Mouse (Mus musculus) heart, adult 11 months (tissue): Measurements from ENCODE around the gene Zfp423.
A peak's percentile ranks its signal among the peaks of the same experiment; 100 is the strongest.

Experiments
- DNase-seq: peaks from one replicate; pipeline ENCODE4 v3.0.0; 2022

Zfp423 gene

GRCm38 (mm10) chr8:87959320-87959920 lies at the start of gene Zfp423:
TSS of gene Zfp423 (minus strand) at chr8:87959595.
- peak; percentile 95 for DNase-seq

GRCm38 (mm10) chr8:88006811-88007210 lies 47.4 kb upstream of the Zfp423 start:
- no peak for DNase-seq

DNA sequence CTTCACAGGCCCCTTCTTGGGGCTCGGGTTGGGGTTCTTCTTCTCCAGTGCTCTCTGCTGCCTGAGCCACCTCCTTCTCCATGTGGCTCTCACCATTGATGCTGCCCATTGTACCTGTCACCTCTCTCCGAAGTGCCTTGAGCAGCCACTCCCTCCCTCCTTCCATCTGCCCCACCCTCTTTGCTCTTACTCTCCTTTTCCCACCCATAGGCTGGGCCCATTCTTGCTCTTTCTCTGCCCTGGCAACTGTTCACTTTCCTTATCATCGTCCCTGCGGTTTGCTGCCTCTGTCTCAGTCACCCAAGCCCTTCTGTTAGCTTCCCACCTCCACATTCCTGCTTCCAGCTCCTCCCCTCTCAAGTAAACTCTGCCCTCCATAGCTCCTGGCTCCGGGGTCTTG lies 25.4 kb upstream of the Zfp423 start:
- DNase-seq, result no peak

- DNase-seq, result no peak
Observed at GRCm38 (mm10) chr8:87984032-87984431, 24.6 kb upstream of the Zfp423 start.

- no peak for DNase-seq
Observed at GRCm38 (mm10) chr8:87982936-87983335, 23.5 kb upstream of the Zfp423 start.

DNA sequence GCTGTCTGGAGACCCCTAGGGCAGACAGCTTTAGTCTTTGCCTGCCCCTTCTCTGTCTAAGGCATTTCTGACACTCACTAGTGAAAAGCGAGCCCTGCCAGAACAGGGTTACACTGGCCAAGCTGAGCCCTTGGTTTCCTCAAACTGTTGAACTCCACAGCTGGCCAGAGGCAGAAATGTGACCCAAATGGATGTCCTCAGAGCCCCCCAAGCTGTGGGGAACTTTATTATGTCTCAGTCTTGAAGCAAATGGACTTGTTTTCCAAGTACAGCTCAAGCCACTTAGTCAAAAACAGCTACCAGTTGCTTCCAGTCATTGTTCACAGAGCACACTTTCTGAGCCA lies 16.0 kb upstream of the Zfp423 start:
- DNase-seq, result no peak

DNA sequence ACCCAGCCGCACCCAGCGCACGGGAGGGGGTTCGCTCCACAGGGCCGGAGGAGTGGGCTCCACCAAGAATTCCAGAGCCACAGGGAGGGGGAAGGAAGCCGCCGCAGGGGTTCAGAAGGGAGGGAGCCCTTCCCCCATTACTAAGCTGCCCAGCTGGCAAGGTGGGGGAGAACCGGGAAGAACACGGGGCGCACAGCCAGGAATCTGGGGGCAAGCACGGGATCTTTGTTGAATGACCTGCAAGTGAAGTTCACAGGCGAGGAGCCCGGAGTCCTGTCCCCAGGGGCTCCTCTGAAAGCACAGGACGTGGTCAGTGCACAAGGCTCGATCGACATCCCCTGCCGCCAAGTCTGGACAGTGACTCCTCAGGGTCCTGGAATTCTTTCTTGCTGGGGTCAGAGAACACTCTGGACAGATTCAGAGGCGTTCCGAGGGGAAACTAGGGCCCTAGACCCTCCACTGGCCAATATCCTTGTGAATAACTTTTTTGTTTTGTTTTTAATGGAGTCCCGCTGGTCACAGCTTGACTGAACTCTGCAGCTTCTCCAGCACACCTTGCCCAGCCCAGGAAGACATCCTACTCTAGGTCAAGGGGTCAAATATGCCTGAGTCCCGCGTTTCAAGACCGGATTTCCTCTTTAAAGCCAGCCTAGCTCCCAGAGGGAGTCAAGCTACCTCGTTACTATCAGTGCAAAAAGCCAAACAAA lies 15.5 kb upstream of the Zfp423 start:
- DNase-seq, result peak; percentile 97

GRCm38 (mm10) chr8:87974122-87974758 lies 14.8 kb upstream of the Zfp423 start:
- DNase-seq, result no peak

DNA sequence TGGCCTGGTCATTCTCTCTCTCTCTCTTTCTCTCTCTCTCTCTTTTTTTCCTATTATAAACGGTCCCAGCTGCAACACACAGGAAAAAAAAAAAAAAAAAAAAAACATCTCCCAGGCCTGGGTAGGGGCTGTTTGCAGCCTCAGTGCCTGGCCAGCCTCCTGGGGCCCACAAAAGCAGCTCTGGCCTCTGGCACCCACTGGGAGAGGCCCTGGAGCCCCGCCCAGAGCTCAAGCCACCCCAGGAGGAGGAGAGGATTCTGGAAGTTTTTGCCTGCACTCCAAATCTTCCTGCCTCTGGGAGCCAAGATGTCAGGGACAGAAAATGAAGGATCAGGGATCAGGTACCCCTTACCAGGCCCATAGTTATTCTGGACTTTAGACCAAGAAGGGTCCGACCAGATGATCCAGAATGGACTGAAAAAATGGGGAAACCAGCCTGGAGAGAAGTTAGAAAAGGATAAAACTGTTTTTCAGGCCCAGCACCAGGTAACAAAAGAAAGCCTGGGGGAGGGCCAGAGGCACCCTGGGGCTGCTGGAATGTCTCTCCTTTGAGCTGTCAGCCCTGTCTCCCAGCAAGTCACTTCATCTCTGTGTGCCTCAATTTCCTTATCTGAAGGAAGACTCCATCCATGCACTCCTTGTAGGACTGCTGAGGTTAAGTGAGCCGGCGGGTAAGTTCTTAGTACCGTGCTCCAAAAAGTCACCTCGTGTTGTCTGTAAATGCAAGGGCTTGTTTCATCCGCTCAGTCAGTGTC lies 8.6 kb upstream of the Zfp423 start:
- DNase-seq, result no peak

GRCm38 (mm10) chr8:87967057-87967820 lies 7.8 kb upstream of the Zfp423 start:
- no peak for DNase-seq

GRCm38 (mm10) chr8:87962514-87963225 lies 3.3 kb upstream of the Zfp423 start:
- DNase-seq, result no peak

DNA sequence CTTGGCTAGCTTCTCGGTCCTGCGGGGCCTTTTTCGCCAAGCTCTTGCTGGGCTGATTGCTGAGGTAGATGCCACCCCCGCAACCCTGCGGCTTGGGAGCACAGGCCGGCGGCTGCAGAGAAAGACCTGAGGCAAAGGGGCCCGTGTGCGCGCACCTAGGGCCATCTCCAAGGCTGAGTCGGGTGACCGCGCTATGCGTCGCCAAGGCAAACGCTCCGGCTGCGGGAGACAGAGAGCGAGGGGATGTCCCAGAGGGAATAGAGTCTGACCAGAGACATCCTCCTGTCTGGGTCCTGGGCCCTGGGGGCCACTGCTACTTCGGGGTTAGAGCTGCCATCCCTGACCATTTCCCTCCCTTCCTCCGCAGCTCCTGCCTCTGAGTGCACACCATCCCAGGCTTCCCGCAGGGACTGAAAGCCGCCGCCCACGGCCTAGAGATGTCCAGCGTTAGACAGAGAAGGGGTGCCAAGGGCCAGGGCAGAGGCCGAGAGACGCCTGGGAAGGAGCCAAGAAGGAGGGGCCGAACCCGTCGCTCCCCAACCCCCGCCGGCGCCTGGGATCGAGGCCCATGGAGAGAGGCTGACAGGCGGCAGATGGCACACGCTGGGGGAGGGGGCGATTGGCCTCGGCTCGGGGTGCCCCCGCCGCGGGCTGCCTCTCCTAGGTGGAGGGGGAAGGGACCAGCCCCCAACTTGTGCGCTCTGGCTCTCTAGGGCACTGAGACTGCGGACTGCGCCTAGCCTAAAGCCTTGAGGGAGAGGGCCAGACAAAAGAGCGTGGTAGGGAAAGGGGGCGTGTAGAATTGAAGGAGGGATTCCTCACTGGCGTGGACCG lies 2.5 kb upstream of the Zfp423 start:
- peak; percentile 97 for DNase-seq

GRCm38 (mm10) chr8:87961108-87961507 lies 1.7 kb upstream of the Zfp423 start:
- DNase-seq, result peak; percentile 94

DNA sequence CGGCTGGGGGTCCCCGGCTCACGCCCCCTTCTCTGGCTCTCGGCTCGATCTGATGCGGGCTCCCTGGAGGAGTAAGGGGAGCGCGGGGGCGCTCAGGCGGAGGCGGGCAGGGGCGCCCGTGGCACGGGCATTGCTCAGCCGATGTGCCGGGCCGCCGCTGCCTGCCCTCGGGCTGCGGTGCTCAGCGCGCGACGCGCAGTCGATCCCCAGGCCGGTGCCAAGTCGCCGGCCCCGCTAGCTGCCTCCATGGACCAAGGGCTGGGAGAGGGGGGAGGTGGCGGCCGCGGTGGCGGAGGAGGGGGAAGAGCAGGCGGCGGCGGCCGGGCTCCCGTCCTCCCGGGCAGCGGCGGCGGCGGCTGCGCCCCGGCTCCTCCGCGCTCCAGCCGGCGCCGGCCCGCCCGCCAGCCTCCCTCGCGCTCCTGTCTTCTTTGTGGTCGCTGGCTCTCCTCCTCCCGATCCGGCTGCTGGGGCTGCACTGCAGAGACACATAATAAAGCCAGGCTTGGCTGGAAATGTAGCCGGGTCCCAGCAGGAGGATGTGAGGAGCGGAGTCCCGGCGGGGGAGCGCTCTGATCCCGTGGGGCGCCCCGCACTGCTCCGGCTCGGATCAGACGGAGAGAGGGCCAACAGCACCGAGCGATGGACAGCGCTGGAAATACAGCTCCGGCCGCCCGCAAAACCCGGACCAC lies 810 bp upstream of the Zfp423 start:
- DNase-seq, result peak; percentile 98

- DNase-seq, result peak; percentile 98
Observed at GRCm38 (mm10) chr8:87958451-87959319, 710 bp downstream of the Zfp423 start.

DNA sequence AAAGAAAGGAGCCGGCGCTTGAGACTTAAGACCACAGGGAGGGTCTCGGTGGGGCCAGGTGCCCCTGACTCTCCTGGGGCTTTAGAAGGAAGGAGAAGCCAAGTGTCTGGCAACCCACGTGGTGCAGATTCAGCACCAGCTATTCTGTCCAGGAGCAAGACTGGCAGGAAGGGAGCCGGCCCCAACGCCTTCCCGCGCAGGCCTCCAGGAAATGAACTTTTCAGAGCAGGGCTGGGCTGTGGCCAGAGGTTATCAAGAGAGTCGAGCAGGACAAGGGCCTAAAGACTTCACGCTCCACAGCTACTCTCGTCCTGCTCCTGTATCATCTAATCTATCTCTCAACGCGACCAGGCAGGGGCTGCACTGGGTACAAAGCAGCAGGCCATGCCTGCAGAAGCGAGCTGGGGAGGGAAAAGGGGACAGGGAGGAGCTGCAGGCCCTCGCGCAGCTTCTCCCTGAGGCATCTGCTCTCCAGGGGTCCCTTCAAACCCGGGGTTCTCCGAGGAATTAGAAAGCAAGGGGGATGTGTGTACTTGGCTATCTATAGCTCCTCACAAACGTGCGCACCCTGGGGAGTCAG lies 1.4 kb downstream of the Zfp423 start:
- peak; percentile 98 for DNase-seq

DNA sequence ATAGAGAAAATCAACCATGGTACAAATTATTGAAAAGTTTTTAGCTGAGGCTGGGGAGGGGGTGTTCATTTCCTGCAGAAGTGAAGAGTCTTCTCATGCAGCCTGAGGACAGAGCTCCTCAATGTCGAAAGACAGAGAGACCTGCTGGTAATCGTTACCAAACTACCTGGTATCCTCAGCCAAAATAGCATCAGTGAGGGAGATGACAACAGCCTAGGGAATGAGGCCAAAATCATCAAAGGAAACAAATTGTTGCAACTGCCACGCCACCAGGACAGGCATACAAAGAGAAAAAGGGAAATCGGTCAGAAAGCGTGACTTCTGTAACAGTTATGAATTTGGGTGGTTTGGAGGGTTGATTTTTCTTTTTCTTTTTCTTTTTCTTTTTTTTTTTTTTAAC lies 3.4 kb downstream of the Zfp423 start:
- no peak for DNase-seq

GRCm38 (mm10) chr8:87953473-87953872 lies 5.9 kb downstream of the Zfp423 start:
- no peak for DNase-seq

- DNase-seq, result no peak
Observed at GRCm38 (mm10) chr8:87952298-87952697, 7.1 kb downstream of the Zfp423 start.
